Mouse (Mus musculus) midbrain, embryonic 16.5 days (tissue): ENCODE data around the gene Gm21750. TPM values are rescaled to one million over a fixed set of nuclear protein-coding genes. Genes with fewer than 3 reads are reported as not detected.

ENCODE experiments used
- ATAC-seq: fragments of 200-750 bp; cut with Nextera tagmentation; 2 replicates; pipeline ENCODE4 v1.8.0; 2017; ENCODE audit warnings: moderate TSS enrichment
- H3K27ac ChIP-seq: fragments of 300-500 bp; sonication (generic); 2 replicates; pipeline ENCODE4 v1.5.1; 2014; ENCODE audit warnings: mild to moderate bottlenecking, low read length, mixed read lengths
- H3K27me3 ChIP-seq: fragments of 300-500 bp; sonication (generic); 2 replicates; pipeline ENCODE4 v1.6.1; 2014; ENCODE audit warnings: low read depth, low read length, mixed read lengths; ENCODE audit not compliant: control insufficient read depth, insufficient read depth
- H3K36me3 ChIP-seq: fragments of 300-500 bp; sonication (generic); 2 replicates; pipeline ENCODE4 v1.6.1; 2014; ENCODE audit warnings: mild to moderate bottlenecking, low read length, moderate library complexity, mixed read lengths; ENCODE audit not compliant: control insufficient read depth, insufficient read depth
- H3K4me1 ChIP-seq: fragments of 300-500 bp; sonication (generic); 2 replicates; pipeline ENCODE4 v1.6.1; 2014; ENCODE audit warnings: mild to moderate bottlenecking, low read length, mixed read lengths; ENCODE audit not compliant: control insufficient read depth, insufficient read depth
- H3K4me2 ChIP-seq: fragments of 300-500 bp; sonication (generic); 2 replicates; pipeline ENCODE4 v1.6.1; 2014; ENCODE audit warnings: mild to moderate bottlenecking, low read length, mixed read lengths
- H3K4me3 ChIP-seq: fragments of 300-500 bp; sonication (generic); 2 replicates; pipeline ENCODE4 v1.5.1; 2014; ENCODE audit warnings: low read depth, mild to moderate bottlenecking, low read length, moderate library complexity, mixed read lengths
- H3K9ac ChIP-seq: fragments of 300-500 bp; sonication (generic); 2 replicates; pipeline ENCODE4 v1.6.1; 2014; ENCODE audit warnings: low read depth, low read length, mixed read lengths
- H3K9me3 ChIP-seq: fragments of 300-500 bp; sonication (generic); replicated peaks from 2 replicates; pipeline ENCODE4 v1.6.1; 2014; ENCODE audit warnings: mild to moderate bottlenecking, low read length, mixed read lengths; ENCODE audit not compliant: control insufficient read depth, poor library complexity, severe bottlenecking
- WGBS: fragments of 180-500 bp; shearing (Covaris S2); extraction: QIAGEN DNeasy Blood & Tissue Kit; methylation state at CpG from one replicate; pipeline ENCODE4 v1.1.7; 2014; 5-methylcytosine and 5-hydroxymethylcytosine counted together
- polyA plus RNA-seq: library from polyadenylated mRNA; unstranded; fragments of >200 nt; fragmentation: Nextera tagmentation; extraction: Ambion mirVana; gene quantifications from 2 replicates; pipeline ENCODE4 v1.2.1, GENCODE M21; 2015

The Gm21750 gene
- polyA plus RNA-seq, 1 experiment from 2014 or later, result not detected

GRCm38 (mm10) chr14:73650179-73650578, 10.8 kb upstream of the Gm21750 start:
- Histone ChIP-seq H3K27me3 (no peaks in the 10 kb centered on the region), H3K4me2 (no peak overlapping the region), H3K36me3 (no peaks in the 10 kb centered on the region), H3K4me3 (no peak overlapping the region), H3K9ac (no peak overlapping the region), H3K9me3 (no peaks in the 10 kb centered on the region), H3K27ac (no peak overlapping the region), H3K4me1 (no peaks in the 10 kb centered on the region)
- 91% methylated on average over 4 of the region's 4 CpGs for WGBS
- ATAC-seq, result no peak

GRCm38 (mm10) chr14:73670091-73670490, 9.1 kb downstream of the Gm21750 start:
- no peak for ATAC-seq
- H3K4me1 ChIP-seq, result no peaks in the 10 kb centered on the region
- 77% methylated on average over 2 of the region's 2 CpGs for WGBS
- no peaks in the 10 kb centered on the region for H3K9me3 ChIP-seq
- no peaks in the 10 kb centered on the region for H3K36me3 ChIP-seq
- no peak overlapping the region for H3K27ac ChIP-seq
- no peak overlapping the region for H3K9ac ChIP-seq
- H3K4me2 ChIP-seq, result no peak overlapping the region
- no peaks in the 10 kb centered on the region for H3K27me3 ChIP-seq
- no peak overlapping the region for H3K4me3 ChIP-seq

- H3K4me2 ChIP-seq, result no peak overlapping the region
- no peaks in the 10 kb centered on the region for H3K36me3 ChIP-seq
- H3K4me3 ChIP-seq, result no peak overlapping the region
- no peak overlapping the region for H3K9ac ChIP-seq
- no peak overlapping the region for H3K27ac ChIP-seq
- no peak for ATAC-seq
- H3K9me3 ChIP-seq, result peaks cover 5% of the 10 kb centered on the region
- H3K27me3 ChIP-seq, result no peaks in the 10 kb centered on the region
- 69% methylated on average over 4 of the region's 4 CpGs for WGBS
- no peaks in the 10 kb centered on the region for H3K4me1 ChIP-seq
These were observed 26.7 kb downstream of the Gm21750 start for GRCm38 (mm10) chr14:73687726-73688125.

GRCm38 (mm10) chr14:73688427-73688826, 27.4 kb downstream of the Gm21750 start:
- Histone ChIP-seq H3K27me3 (no peaks in the 10 kb centered on the region), H3K4me2 (no peak overlapping the region), H3K9ac (no peak overlapping the region), H3K36me3 (no peaks in the 10 kb centered on the region), H3K27ac (no peak overlapping the region), H3K4me1 (no peaks in the 10 kb centered on the region), H3K4me3 (no peak overlapping the region), H3K9me3 (peaks cover 5% of the 10 kb centered on the region)
- no peak for ATAC-seq
- 68% methylated on average over 2 of the region's 2 CpGs for WGBS

GRCm38 (mm10) chr14:73700256-73700655, 39.2 kb downstream of the Gm21750 start:
- Histone ChIP-seq H3K9me3 (no peaks in the 10 kb centered on the region), H3K9ac (no peak overlapping the region), H3K27me3 (no peaks in the 10 kb centered on the region), H3K4me3 (no peak overlapping the region), H3K27ac (no peak overlapping the region), H3K36me3 (no peaks in the 10 kb centered on the region), H3K4me1 (no peaks in the 10 kb centered on the region), H3K4me2 (no peak overlapping the region)
- WGBS, result 68% methylated on average over 1 of the region's 1 CpGs
- ATAC-seq, result no peak

- no peaks in the 10 kb centered on the region for H3K9me3 ChIP-seq
- H3K27me3 ChIP-seq, result no peaks in the 10 kb centered on the region
- WGBS, result 91% methylated on average over 9 of the region's 9 CpGs
- H3K4me3 ChIP-seq, result no peak overlapping the region
- ATAC-seq, result no peak
- H3K9ac ChIP-seq, result no peak overlapping the region
- H3K4me2 ChIP-seq, result no peak overlapping the region
- no peaks in the 10 kb centered on the region for H3K4me1 ChIP-seq
- H3K36me3 ChIP-seq, result no peaks in the 10 kb centered on the region
- H3K27ac ChIP-seq, result no peak overlapping the region
These were observed 48.5 kb downstream of the Gm21750 start for GRCm38 (mm10) chr14:73709412-73710110.

Other genes starting within 250 kb of the Gm21750 start
- 84.7 and 87.8 TPM in 2 replicates for gene Med4, start 151.2 kb upstream of the Gm21750 start, polyA plus RNA-seq
- 119 and 128 TPM in 2 replicates for gene Sucla2, start 135.9 kb upstream of the Gm21750 start, polyA plus RNA-seq
- 7.7 and 7.8 TPM in 2 replicates for gene Nudt15, start 113.0 kb upstream of the Gm21750 start, polyA plus RNA-seq